Mouse (Mus musculus) liver, embryonic 14.5 days (tissue): ENCODE data around the gene Mtmr4.

Source experiments
- CTCF ChIP-seq: IDR thresholded peaks from 2 replicates; pipeline ENCODE4 v1.5.1; 2016; ENCODE audit warnings: antibody characterized with exemption, low read depth, control low read depth
- EP300 ChIP-seq: IDR thresholded peaks from 2 replicates; pipeline ENCODE4 v1.6.1; 2016; ENCODE audit warnings: antibody characterized with exemption, low read depth

GRCm38 (mm10) chr11:87596492-87596891 lies 4.5 kb downstream of the Mtmr4 start:
- TF ChIP-seq CTCF: no peak
- TF ChIP-seq EP300: no peak
